Mouse (Mus musculus) brain, embryonic 18.5 days (tissue): Measurements from ENCODE around the gene Spem2.

Experiments
- DNase-seq: peaks from one replicate; pipeline ENCODE4 v3.0.0-alpha.2; 2012; ENCODE audit warnings: low read depth, low spot score

The Spem2 gene

GRCm38 (mm10) chr11:69799394-69800137 lies 18.7 kb downstream of the Spem2 start:
- DNase-seq: no peak

GRCm38 (mm10) chr11:69797924-69798323 lies 20.3 kb downstream of the Spem2 start:
- DNase-seq: no peak

GRCm38 (mm10) chr11:69795983-69796435 lies 22.3 kb downstream of the Spem2 start:
- no peak for DNase-seq

- DNase-seq: peak; percentile 82
These were observed 22.9 kb downstream of the Spem2 start, which contains the start of gene Chrnb1 for GRCm38 (mm10) chr11:69795168-69795982. Chrnb1 (minus strand) TSS chr11:69795943.

GRCm38 (mm10) chr11:69793429-69793828 lies 24.8 kb downstream of the Spem2 start:
- no peak for DNase-seq

- no peak for DNase-seq
These were observed 26.8 kb downstream of the Spem2 start for GRCm38 (mm10) chr11:69791420-69791819.

- DNase-seq: no peak
These were observed 28.8 kb downstream of the Spem2 start for GRCm38 (mm10) chr11:69789431-69789830.

GRCm38 (mm10) chr11:69787306-69787705 lies 31.0 kb downstream of the Spem2 start:
- no peak for DNase-seq

- DNase-seq: no peak
These were observed 33.4 kb downstream of the Spem2 start for GRCm38 (mm10) chr11:69784793-69785272.

GRCm38 (mm10) chr11:69781828-69782227 lies 36.4 kb downstream of the Spem2 start:
- DNase-seq: no peak

- DNase-seq: no peak
These were observed 39.3 kb downstream of the Spem2 start for GRCm38 (mm10) chr11:69778985-69779384.

GRCm38 (mm10) chr11:69778258-69778982 lies 39.8 kb downstream of the Spem2 start:
- DNase-seq: no peak

GRCm38 (mm10) chr11:69777504-69778257 lies 40.6 kb downstream of the Spem2 start:
- no peak for DNase-seq

- no peak for DNase-seq
These were observed 41.8 kb downstream of the Spem2 start for GRCm38 (mm10) chr11:69776488-69776887.

GRCm38 (mm10) chr11:69775716-69776115 lies 42.5 kb downstream of the Spem2 start:
- no peak for DNase-seq

GRCm38 (mm10) chr11:69774961-69775360 lies 43.3 kb downstream of the Spem2 start:
- DNase-seq: no peak

- DNase-seq: no peak
These were observed 50.7 kb downstream of the Spem2 start for GRCm38 (mm10) chr11:69767625-69767909.

GRCm38 (mm10) chr11:69766872-69767624 lies 51.2 kb downstream of the Spem2 start:
- no peak for DNase-seq
